Mouse (Mus musculus) bone marrow macrophage, adult 2 months (primary cell): ENCODE results near the gene Chil1.

Experiments
- CTCF ChIP-seq: IDR thresholded peaks from 2 replicates; pipeline ENCODE4 v1.5.1; 2012; ENCODE audit warnings: low read depth, mild to moderate bottlenecking, low read length, moderate library complexity
- POLR2A ChIP-seq: IDR thresholded peaks from 2 replicates; pipeline ENCODE4 v1.6.1; 2012; ENCODE audit warnings: mild to moderate bottlenecking, low read depth, low read length, borderline replicate concordance

DNA sequence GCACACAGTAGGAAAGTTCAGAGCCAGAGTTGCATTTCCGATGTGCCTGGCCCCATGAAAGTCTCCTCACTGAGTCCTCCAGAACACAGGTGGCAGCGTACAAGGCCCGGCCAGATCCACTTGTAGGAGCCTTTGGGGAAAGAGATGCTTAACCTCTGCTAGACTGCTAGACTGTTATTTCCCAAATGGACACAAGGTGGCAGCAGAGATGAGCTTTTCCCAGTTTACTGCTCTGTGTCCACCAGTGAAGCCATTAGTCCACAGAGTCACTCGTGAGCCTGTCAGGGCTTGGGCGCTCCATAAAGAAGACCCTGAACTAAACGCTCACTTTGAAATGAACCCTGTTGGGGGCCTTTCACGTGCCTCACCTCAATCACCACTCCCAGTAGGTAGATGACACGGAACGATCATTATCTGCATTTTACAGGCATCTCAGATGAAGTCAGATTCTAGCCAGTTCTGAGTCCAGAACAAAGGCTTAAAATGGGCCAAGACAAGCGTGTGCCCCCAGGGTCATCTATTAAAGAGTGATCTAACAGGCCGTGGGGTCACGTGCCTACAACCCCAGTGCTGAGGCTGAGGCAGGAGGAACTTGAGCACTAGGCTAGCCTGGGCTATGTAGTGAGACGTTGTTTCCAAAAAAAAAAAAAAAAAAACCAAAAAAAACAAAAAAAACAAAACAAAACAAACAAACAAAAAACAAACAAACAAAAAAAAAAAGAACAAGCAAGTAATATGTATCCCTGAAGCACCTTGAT is 30.1 kb upstream of the Chil1 start:
- TF ChIP-seq CTCF (peak; percentile 48), POLR2A (no peak)
